Mouse (Mus musculus) heart, embryonic 14.5 days (tissue): ENCODE measurements at regions not wholly inside any gene's neighbourhood (a gene's known extent, or its start where the extent isn't known, plus 50 kb on each side); places are given as distances from the start of the nearest gene placed in this dataset.
"Not testable (repeated sequence)": the region's sequence is repeated elsewhere in the genome, so short reads cannot be mapped to it uniquely, and the experiment has no call there.

Experiments used
- ATAC-seq: fragments of 200-750 bp; cut with Nextera tagmentation; 2 replicates; pipeline ENCODE4 v1.8.0; 2017; ENCODE audit warnings: low read depth, moderate TSS enrichment; ENCODE audit not compliant: insufficient number of reproducible peaks, insufficient read depth, low FRiP score
- H3K27ac ChIP-seq, 2 experiments: fragments of 200-500 bp in 1 of 2; fragments of 300-500 bp in 1 of 2; sonication (generic) in 1 of 2; replicated peaks in 1 of 2; 2 replicates each; pipeline ENCODE4 v1.5.1; 2012 to 2014; ENCODE audit warnings: low read depth in 2 of 2, low read length in 2 of 2, control low read depth in 1 of 2, mild to moderate bottlenecking in 1 of 2, mixed read lengths in 1 of 2; ENCODE audit not compliant: control insufficient read depth in 1 of 2, insufficient read depth in 1 of 2
- H3K27me3 ChIP-seq: fragments of 300-500 bp; sonication (generic); 2 replicates; pipeline ENCODE4 v1.6.1; 2014; ENCODE audit warnings: mild to moderate bottlenecking, low read length, control low read depth; ENCODE audit not compliant: control insufficient read depth, insufficient read depth
- H3K36me3 ChIP-seq: fragments of 300-500 bp; sonication (generic); 2 replicates; pipeline ENCODE4 v1.6.1; 2014; ENCODE audit warnings: mild to moderate bottlenecking, control low read depth, low read length, mixed read lengths; ENCODE audit not compliant: control insufficient read depth, insufficient read depth
- H3K4me1 ChIP-seq, 2 experiments: fragments of 200-500 bp in 1 of 2; fragments of 300-500 bp in 1 of 2; sonication (generic) in 1 of 2; 2 replicates each; pipeline ENCODE4 v1.6.1; 2012 to 2014; ENCODE audit warnings: low read length in 2 of 2, control low read depth in 1 of 2, mixed read lengths in 1 of 2; ENCODE audit not compliant: control insufficient read depth in 2 of 2, insufficient read depth in 2 of 2
- H3K4me2 ChIP-seq: fragments of 300-500 bp; sonication (generic); 2 replicates; pipeline ENCODE4 v1.6.1; 2014; ENCODE audit warnings: mild to moderate bottlenecking, low read length
- H3K4me3 ChIP-seq, 2 experiments: fragments of 200-500 bp in 1 of 2; fragments of 300-500 bp in 1 of 2; sonication (generic) in 1 of 2; 2 replicates each; pipeline ENCODE4 v1.5.1; 2012 to 2014; ENCODE audit warnings: low read length in 2 of 2, mild to moderate bottlenecking in 2 of 2, control low read depth in 1 of 2, low read depth in 1 of 2, moderate library complexity in 1 of 2; ENCODE audit not compliant: control insufficient read depth in 1 of 2, insufficient read depth in 1 of 2
- H3K9ac ChIP-seq: fragments of 300-500 bp; sonication (generic); 2 replicates; pipeline ENCODE4 v1.6.1; 2014; ENCODE audit warnings: mild to moderate bottlenecking, low read length
- H3K9me3 ChIP-seq: fragments of 300-500 bp; sonication (generic); 2 replicates; pipeline ENCODE4 v1.6.1; 2016; ENCODE audit warnings: low read length, control low read depth; ENCODE audit not compliant: control insufficient read depth
- WGBS: fragments of 180-500 bp; shearing (Covaris S2); extraction: QIAGEN DNeasy Blood & Tissue Kit; methylation state at CpG from one replicate; pipeline ENCODE4 v1.1.7; 2014; 5-methylcytosine and 5-hydroxymethylcytosine counted together

GRCm38 (mm10) chr9:14059228-14059779 is 215.6 kb upstream of the Sesn3 start:
- Histone ChIP-seq H3K4me1 (0 out of 4 replicates have a peak, but pooled peaks cover 0 to 7% of the 10 kb centered on the region in 2 experiments), H3K27ac (0 out of 4 replicates have a peak overlapping the region, but pooled peaks of 1 of the 2 experiments have one; percentile 37), H3K9me3 (no peaks in the 10 kb centered on the region), H3K36me3 (no peaks in the 10 kb centered on the region), H3K4me3 (no peak overlapping the region), H3K4me2 (no peak overlapping the region), H3K27me3 (no peaks in the 10 kb centered on the region), H3K9ac (no peak overlapping the region)
- WGBS, result 62% methylated on average over 7 of the region's 7 CpGs
- ATAC-seq, result no peak

DNA sequence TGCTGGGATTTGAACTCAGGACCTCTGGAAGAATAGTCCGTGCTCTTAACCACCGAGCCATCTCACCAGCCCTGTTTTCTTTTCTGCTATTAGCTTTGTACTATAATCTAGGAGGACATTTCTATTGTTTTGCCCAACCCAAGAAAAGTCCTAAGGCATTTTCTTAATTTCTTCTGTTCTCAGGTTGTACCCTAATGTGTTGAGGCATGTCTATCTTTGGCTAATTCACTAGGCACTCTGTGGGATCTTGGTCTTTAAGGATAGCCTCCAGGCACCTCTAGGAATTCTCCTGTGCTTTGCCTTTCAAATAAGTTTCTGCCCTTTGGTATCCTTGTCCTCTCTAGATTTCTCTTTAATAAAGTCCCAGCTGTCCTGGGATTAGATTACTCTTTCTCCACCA is 214.6 kb upstream of the Sesn3 start:
- H3K27ac ChIP-seq, result no peak overlapping the region
- H3K4me3 ChIP-seq, result no peak overlapping the region
- H3K36me3 ChIP-seq, result no peaks in the 10 kb centered on the region
- ATAC-seq, result no peak
- no peak overlapping the region for H3K4me2 ChIP-seq
- 0 out of 4 replicates have a peak, but pooled peaks cover 0 to 7% of the 10 kb centered on the region in 2 experiments for H3K4me1 ChIP-seq
- no peak overlapping the region for H3K9ac ChIP-seq
- H3K27me3 ChIP-seq, result no peaks in the 10 kb centered on the region
- peaks cover 5% of the 10 kb centered on the region; the same call in 1 of the 2 replicates for H3K9me3 ChIP-seq
- 94% methylated on average over 2 of the region's 2 CpGs for WGBS

DNA sequence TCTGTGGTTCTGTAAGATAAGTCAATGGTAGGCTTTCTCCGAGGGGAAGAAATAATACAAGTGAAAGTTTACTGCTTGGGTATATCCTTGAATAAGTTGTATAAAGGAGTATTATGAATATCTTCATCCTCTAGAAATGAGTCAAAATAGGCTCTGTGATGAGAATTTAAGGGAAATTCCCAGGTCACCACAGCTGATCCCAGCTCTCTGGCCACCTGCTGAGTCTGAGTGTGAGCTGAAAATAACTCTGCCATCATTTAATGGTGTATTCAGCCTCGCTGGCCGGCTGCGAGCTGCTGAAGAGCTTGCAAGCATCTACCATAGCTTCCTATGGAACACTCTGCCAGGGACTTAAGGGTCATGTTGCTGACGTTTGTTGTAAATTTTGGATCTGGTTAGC is 213.5 kb upstream of the Sesn3 start:
- no peak for ATAC-seq
- H3K4me3 ChIP-seq, result no peak overlapping the region
- no peak overlapping the region for H3K4me2 ChIP-seq
- no peaks in the 10 kb centered on the region for H3K36me3 ChIP-seq
- H3K4me1 ChIP-seq, result 0 out of 4 replicates have a peak, but pooled peaks cover 0 to 7% of the 10 kb centered on the region in 2 experiments
- H3K9me3 ChIP-seq, result peaks cover 9% of the 10 kb centered on the region
- 72% methylated on average over 5 of the region's 5 CpGs for WGBS
- no peaks in the 10 kb centered on the region for H3K27me3 ChIP-seq
- H3K27ac ChIP-seq, result no peak overlapping the region
- no peak overlapping the region for H3K9ac ChIP-seq

- Histone ChIP-seq H3K4me1 (0 out of 4 replicates have a peak, but pooled peaks cover 0 to 7% of the 10 kb centered on the region in 2 experiments), H3K27ac (no peak overlapping the region), H3K27me3 (no peaks in the 10 kb centered on the region), H3K4me2 (no peak overlapping the region), H3K36me3 (no peaks in the 10 kb centered on the region), H3K4me3 (no peak overlapping the region), H3K9me3 (peaks cover 9% of the 10 kb centered on the region), H3K9ac (no peak overlapping the region)
- 82% methylated on average over 9 of the region's 9 CpGs for WGBS
- ATAC-seq, result no peak
Measured at GRCm38 (mm10) chr9:14061840-14062239, 213.0 kb upstream of the Sesn3 start.

GRCm38 (mm10) chr9:14062706-14063105 is 212.2 kb upstream of the Sesn3 start:
- Histone ChIP-seq H3K4me2 (no peak overlapping the region), H3K36me3 (no peaks in the 10 kb centered on the region), H3K27ac (no peak overlapping the region), H3K27me3 (no peaks in the 10 kb centered on the region), H3K4me1 (0 out of 4 replicates have a peak, but pooled peaks cover 0 to 7% of the 10 kb centered on the region in 2 experiments), H3K4me3 (no peak overlapping the region), H3K9me3 (peaks cover 9% of the 10 kb centered on the region), H3K9ac (no peak overlapping the region)
- no peak for ATAC-seq
- 73% methylated on average over 1 of the region's 1 CpGs for WGBS

DNA sequence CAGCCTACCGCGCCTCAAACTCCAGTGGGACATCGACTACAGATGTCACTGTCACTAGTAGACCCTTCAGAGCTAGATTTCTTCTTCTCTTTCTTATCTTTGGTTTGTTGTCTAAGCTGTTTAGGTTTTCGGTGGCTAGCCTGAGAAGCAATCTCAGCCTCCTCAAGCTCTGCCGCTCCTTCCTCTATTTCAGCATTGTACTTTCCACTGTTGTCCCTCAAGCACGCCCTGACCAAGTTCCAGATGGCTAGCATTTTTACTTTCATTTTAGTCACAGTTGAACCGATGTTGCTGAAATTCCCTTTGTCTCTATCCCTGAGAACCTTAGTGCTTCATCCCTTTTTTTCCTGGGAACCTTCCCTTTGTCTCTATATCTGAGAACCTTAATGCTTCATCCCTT is 208.1 kb upstream of the Sesn3 start:
- not testable (repeated sequence) for H3K9ac ChIP-seq, H3K4me1 ChIP-seq, H3K27me3 ChIP-seq, H3K4me2 ChIP-seq, H3K9me3 ChIP-seq, H3K36me3 ChIP-seq, H3K27ac ChIP-seq, ATAC-seq, H3K4me3 ChIP-seq
- WGBS, result 92% methylated on average over 7 of the region's 7 CpGs

DNA sequence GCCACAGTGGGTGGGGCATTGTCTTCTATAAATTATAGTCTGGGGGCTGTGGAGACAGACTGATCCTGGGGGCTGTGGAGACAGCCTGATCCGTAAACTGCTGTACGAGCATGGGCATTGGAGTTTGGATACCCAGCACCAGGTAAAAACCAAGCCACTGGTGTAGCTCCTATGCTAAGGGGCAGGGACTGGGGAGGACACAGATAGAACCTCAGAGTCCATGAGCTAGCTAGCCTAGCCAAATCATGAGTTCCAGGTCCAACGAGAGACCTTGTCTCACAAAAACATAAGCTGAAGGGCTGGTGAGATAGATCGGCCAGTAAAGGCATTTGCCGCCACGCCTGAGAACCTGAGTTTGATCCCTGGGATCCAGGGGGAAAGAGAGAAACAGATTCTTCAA is 205.8 kb upstream of the Sesn3 start:
- H3K27me3 ChIP-seq, result no peaks in the 10 kb centered on the region
- 84% methylated on average over 6 of the region's 6 CpGs for WGBS
- H3K9ac ChIP-seq, result no peak overlapping the region
- H3K4me2 ChIP-seq, result no peak overlapping the region
- no peak overlapping the region for H3K27ac ChIP-seq
- no peak overlapping the region for H3K4me3 ChIP-seq
- no peaks in the 10 kb centered on the region for H3K36me3 ChIP-seq
- no peak for ATAC-seq
- H3K4me1 ChIP-seq, result peaks cover 1 to 2% of the 10 kb centered on the region in 2 experiments; a peak in 1 of 4 replicates
- peaks cover 9% of the 10 kb centered on the region for H3K9me3 ChIP-seq

DNA sequence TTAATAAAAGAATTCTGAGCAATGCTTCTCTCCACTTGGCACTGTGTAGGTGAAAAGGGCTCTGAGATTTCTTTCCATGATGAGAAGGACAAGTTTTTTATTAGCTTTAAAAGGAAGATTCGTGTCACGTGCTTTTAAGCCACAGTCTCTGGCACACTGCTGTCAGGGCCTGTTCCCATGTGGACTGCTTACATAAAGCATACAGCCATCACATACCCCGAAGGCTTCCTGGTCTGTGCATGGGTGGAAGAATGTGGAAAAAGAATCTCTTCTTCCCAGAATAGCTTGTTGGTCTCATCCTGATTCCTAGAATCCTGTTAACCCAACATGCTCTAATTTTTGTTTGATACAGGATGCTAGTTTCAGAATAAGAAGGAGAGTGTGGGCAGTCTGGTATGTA is 205.1 kb upstream of the Sesn3 start:
- Histone ChIP-seq H3K4me2 (no peak overlapping the region), H3K9ac (no peak overlapping the region), H3K27me3 (no peaks in the 10 kb centered on the region), H3K9me3 (peaks cover 9% of the 10 kb centered on the region), H3K27ac (no peak overlapping the region), H3K36me3 (no peaks in the 10 kb centered on the region), H3K4me1 (peaks cover 3 to 4% of the 10 kb centered on the region in 2 experiments; a peak in 1 of 4 replicates), H3K4me3 (no peak overlapping the region)
- ATAC-seq, result no peak
- WGBS, result 61% methylated on average over 3 of the region's 3 CpGs
